Mouse (Mus musculus) bone marrow, adult 2 months (tissue): Measurements from ENCODE around the gene Rela. TPM values are rescaled to one million over a fixed set of nuclear protein-coding genes. Genes with fewer than 3 reads are reported as not detected.

Source experiments
- H3K27ac ChIP-seq: fragments of 200-500 bp; 2 replicates; pipeline ENCODE4 v1.5.1; 2012; ENCODE audit warnings: low read depth, mild to moderate bottlenecking, control low read depth, inconsistent platforms, low read length; ENCODE audit not compliant: control insufficient read depth, poor library complexity, insufficient read depth
- H3K4me1 ChIP-seq: fragments of 200-500 bp; 2 replicates; pipeline ENCODE4 v1.6.1; 2011; ENCODE audit warnings: low read length; ENCODE audit not compliant: control insufficient read depth, insufficient read depth
- H3K4me3 ChIP-seq: fragments of 200-500 bp; replicated peaks from 2 replicates; pipeline ENCODE3; 2011; ENCODE audit warnings: mild to moderate bottlenecking, low read depth, low read length, control low read depth; ENCODE audit not compliant: control insufficient read depth
- CTCF ChIP-seq: fragments of 200-500 bp; IDR thresholded peaks from 2 replicates; pipeline ENCODE4 v1.5.1; 2011; ENCODE audit warnings: low read length, control low read depth; ENCODE audit not compliant: control insufficient read depth, insufficient read depth
- POLR2A ChIP-seq: fragments of 200-500 bp; IDR thresholded peaks from 2 replicates; pipeline ENCODE4 v1.6.1; 2011; ENCODE audit warnings: low read depth, mild to moderate bottlenecking, control low read depth, low read length, borderline replicate concordance; ENCODE audit not compliant: control insufficient read depth
- WGBS: fragments of 180-500 bp; shearing (Covaris S2); methylation state at CpG from one replicate; pipeline ENCODE4 v1.1.7; 2018; 5-methylcytosine and 5-hydroxymethylcytosine counted together
- polyA plus RNA-seq: library from polyadenylated mRNA; stranded (reverse); fragments of >200 nt; gene quantifications from 2 replicates; pipeline ENCODE4 v1.2.4, GENCODE M21; 2011; ENCODE audit warnings: low replicate concordance; ENCODE audit not compliant: missing spikeins, insufficient read depth, insufficient read length

The Rela gene
- polyA plus RNA-seq = 17.3 and 36.3 TPM in 2 replicates

- under 1% methylated on average over 109 of the region's 109 CpGs for WGBS
- TF ChIP-seq POLR2A (peak; percentile 73; the same call in 1 of the 2 replicates), CTCF (no peak)
- H3K27ac ChIP-seq = peak within 1 kb of the TSS; percentile 93
- no peaks in the 10 kb centered on the region; the same call in none of the 2 replicates for H3K4me1 ChIP-seq
- H3K4me3 ChIP-seq = peak within 1 kb of the TSS; percentile 89
These were observed at the start of gene Rela for GRCm38 (mm10) chr19:5637069-5638047. TSS of gene Rela (plus strand) at chr19:5637483.

DNA sequence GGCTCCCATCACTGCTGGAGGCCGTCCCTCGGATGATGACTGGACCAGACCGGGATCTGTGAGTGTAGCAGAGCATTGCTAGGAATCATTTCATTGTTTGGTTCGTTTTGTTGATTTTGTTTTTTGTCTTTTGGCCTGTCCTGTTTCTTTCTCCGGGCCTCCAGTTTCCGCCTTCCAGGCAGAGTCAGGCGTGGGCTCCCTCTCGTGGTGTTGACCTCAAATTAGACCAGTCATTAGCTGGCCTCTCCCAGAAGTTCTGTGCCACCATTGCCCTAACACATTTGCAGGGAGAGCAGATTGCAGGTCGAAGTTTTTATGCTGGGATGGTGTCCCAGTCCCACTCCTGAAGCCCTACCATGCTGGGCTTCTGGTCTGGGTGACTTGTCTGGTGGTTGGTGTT lies 48.1 kb upstream of the Rela start:
- 67% methylated on average over 9 of the region's 9 CpGs for WGBS
- no peaks in the 10 kb centered on the region; the same call in 1 of the 2 replicates for H3K4me1 ChIP-seq
- no peak for TF ChIP-seq POLR2A
- TF ChIP-seq CTCF = peak; percentile 31; the same call in 1 of the 2 replicates
- no peak overlapping the region for H3K4me3 ChIP-seq
- no peak overlapping the region for H3K27ac ChIP-seq

DNA sequence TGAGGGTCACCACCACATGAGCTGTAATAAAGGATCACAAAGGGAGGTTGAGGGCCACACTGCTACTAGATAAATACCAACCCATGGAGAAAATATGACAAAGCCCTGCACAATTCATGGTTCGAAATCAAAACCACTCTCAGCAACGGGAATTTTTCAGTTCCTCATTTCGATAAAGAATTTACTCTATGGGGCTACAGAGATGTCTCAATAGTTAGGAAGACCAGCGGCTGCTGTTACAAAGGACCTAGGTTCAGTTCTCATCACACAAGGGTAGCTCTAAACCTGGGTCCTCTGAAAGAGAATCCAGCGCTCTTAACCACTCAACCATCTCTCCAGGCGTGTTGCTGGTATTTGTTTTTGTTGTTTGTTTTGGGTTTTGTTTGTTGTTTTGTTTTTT lies 45.4 kb upstream of the Rela start:
- Histone ChIP-seq H3K4me1 (no peaks in the 10 kb centered on the region; the same call in 1 of the 2 replicates), H3K4me3 (no peak overlapping the region), H3K27ac (no peak overlapping the region)
- WGBS = 38% methylated on average over 6 of the region's 6 CpGs
- TF ChIP-seq CTCF = no peak
- TF ChIP-seq POLR2A = no peak

DNA sequence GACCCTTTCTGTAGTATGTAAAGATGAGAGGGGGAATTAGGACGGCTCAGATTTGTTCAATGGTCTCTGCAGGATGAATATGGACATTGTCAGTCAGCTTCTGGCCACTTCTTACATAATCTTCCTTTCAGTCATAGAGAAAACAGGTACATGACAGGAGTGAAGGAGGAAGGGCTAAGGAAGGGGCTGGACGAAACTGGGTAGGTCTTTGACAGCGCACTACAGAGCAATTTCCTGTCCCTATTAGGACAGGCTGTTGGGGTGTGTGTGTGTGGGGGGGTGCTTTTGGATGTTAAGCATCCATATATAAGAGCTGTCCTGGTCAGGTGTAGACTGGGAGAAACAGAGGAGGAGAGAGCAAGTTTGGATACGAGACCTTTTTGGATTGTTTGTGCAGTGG lies 38.1 kb upstream of the Rela start:
- no peak overlapping the region for H3K4me3 ChIP-seq
- peaks cover 7% of the 10 kb centered on the region for H3K4me1 ChIP-seq
- 46% methylated on average over 4 of the region's 4 CpGs for WGBS
- TF ChIP-seq CTCF (no peak), POLR2A (no peak)
- H3K27ac ChIP-seq = peak overlapping the region; percentile 43

DNA sequence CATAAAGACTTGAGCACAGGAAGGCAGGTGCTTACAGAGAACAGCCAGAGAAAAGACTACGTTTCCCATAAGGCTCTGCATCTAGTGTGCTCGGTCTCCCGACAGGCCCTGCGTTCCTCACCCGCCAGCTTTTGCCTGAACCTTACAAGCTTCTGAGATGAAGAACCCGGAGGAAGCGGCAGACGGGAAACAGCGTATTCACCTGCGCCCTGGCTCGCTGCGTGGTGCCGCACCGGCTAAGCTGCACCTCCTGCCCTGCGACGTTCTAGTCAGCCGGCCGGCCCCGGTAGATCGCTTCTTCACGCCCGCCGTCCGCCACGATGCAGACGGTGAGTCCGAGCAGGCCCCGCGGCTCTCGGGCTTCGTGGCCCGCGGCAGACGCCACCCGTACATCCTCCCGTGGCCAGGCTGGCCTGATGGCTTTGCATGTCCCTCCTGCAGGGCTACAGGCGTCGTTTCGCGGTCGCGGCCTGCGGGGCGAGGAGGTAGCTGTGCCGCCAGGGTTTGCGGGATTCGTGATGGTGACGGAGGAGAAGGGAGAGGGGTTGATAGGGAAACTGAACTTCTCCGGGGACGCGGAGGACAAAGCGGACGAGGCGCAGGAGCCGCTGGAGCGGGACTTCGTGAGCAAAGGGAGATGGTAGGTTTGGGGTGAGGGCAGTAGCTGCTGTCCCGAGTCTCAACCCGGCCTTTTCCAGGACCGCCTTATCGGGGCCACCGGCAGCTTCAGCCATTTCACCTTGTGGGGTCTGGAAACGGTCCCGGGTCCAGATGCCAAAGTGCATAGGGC lies 35.3 kb upstream of the Rela start, which contains the start of gene Rnaseh2c:
Rnaseh2c (plus strand) TSS at position 122 of the 790 bp plus-strand sequence.
- H3K4me1 ChIP-seq = peaks cover 7% of the 10 kb centered on the region

GRCm38 (mm10) chr19:5603664-5604063 lies 33.6 kb upstream of the Rela start:
- WGBS = 75% methylated on average over 7 of the region's 7 CpGs
- no peak for TF ChIP-seq CTCF
- TF ChIP-seq POLR2A = no peak
- Histone ChIP-seq H3K27ac (no peak overlapping the region), H3K4me1 (peaks cover 5% of the 10 kb centered on the region), H3K4me3 (no peak overlapping the region)

More for the DNA sequence above, 35.3 kb upstream of the Rela start, which contains the start of gene Rnaseh2c:
- Histone ChIP-seq H3K4me3 (peak within 1 kb of the TSS; percentile 93), H3K27ac (peak within 1 kb of the TSS; percentile 93)
- WGBS = under 1% methylated on average over 64 of the region's 64 CpGs
- TF ChIP-seq POLR2A = peak; percentile 87
- TF ChIP-seq CTCF = no peak

DNA sequence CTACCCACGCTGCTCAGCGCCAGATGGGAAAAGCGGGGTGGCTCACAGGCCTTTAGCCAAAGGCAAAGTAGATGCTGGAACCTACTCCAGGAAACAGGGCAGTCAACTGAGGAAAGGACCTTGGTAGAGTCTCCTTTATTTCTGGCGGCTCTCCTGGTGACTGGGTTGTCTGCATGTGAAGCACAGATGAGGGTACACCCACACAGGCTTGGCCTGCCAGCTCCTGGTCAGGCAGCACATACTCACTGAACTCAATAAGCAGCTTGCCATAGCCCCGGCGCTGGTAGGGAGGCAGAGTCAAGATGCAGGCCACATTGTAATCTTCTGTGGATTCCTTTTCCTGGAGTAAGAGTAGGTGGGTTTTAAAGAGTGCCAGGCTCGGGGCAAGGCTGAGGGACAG lies 32.2 kb upstream of the Rela start:
- no peak for TF ChIP-seq CTCF
- no peak for TF ChIP-seq POLR2A
- H3K4me1 ChIP-seq = peaks cover 3% of the 10 kb centered on the region
- H3K27ac ChIP-seq = no peak overlapping the region
- WGBS = 90% methylated on average over 7 of the region's 7 CpGs
- no peak overlapping the region for H3K4me3 ChIP-seq

GRCm38 (mm10) chr19:5606196-5606595 lies 31.1 kb upstream of the Rela start:
- peaks cover 2% of the 10 kb centered on the region for H3K4me1 ChIP-seq
- TF ChIP-seq CTCF = no peak
- TF ChIP-seq POLR2A = no peak
- 88% methylated on average over 8 of the region's 8 CpGs for WGBS

More at GRCm38 (mm10) chr19:5606196-5606595, 31.1 kb upstream of the Rela start:
- Histone ChIP-seq H3K27ac (no peak overlapping the region), H3K4me3 (no peak overlapping the region)
